Mouse (Mus musculus) liver, embryonic 13.5 days (tissue): ENCODE results near the gene Ablim1. TPM values are rescaled to one million over a fixed set of nuclear protein-coding genes. Genes with fewer than 3 reads are reported as not detected.
"Not testable (repeated sequence)": the region's sequence is repeated elsewhere in the genome, so short reads cannot be mapped to it uniquely, and the experiment has no call there.

Source experiments
- ATAC-seq: fragments of 200-750 bp; cut with Nextera tagmentation; 2 replicates; pipeline ENCODE4 v1.8.0; 2017; ENCODE audit warnings: low read depth, mild to moderate bottlenecking, moderate number of reproducible peaks, moderate library complexity
- DNase-seq: peaks from one replicate; pipeline ENCODE4 v3.0.0; 2022
- H3K27ac ChIP-seq: fragments of 300-500 bp; sonication (generic); 2 replicates; pipeline ENCODE4 v1.5.1; 2015; ENCODE audit warnings: moderate library complexity, mild to moderate bottlenecking, inconsistent platforms
- H3K27me3 ChIP-seq: fragments of 300-500 bp; sonication (generic); 2 replicates; pipeline ENCODE4 v1.6.1; 2015; ENCODE audit warnings: mild to moderate bottlenecking, inconsistent platforms
- H3K36me3 ChIP-seq: fragments of 300-500 bp; sonication (generic); 2 replicates; pipeline ENCODE4 v1.6.1; 2015; ENCODE audit warnings: mild to moderate bottlenecking, inconsistent platforms
- H3K4me1 ChIP-seq: fragments of 300-500 bp; sonication (generic); replicated peaks from 2 replicates; pipeline ENCODE4 v1.6.1; 2015; ENCODE audit warnings: inconsistent platforms
- H3K4me2 ChIP-seq: fragments of 300-500 bp; sonication (generic); 2 replicates; pipeline ENCODE4 v1.6.1; 2015; ENCODE audit warnings: inconsistent platforms, mild to moderate bottlenecking, moderate library complexity
- H3K4me3 ChIP-seq: fragments of 300-500 bp; sonication (generic); replicated peaks from 2 replicates; pipeline ENCODE4 v1.5.1; 2015; ENCODE audit warnings: mild to moderate bottlenecking, inconsistent platforms
- H3K9ac ChIP-seq: fragments of 300-500 bp; sonication (generic); 2 replicates; pipeline ENCODE4 v1.6.1; 2015; ENCODE audit warnings: mild to moderate bottlenecking, inconsistent platforms
- H3K9me3 ChIP-seq: fragments of 300-500 bp; sonication (generic); replicated peaks from 2 replicates; pipeline ENCODE4 v1.6.1; 2016; ENCODE audit warnings: inconsistent platforms
- WGBS: fragments of 180-500 bp; shearing (Covaris S2); methylation state at CpG from one replicate; pipeline ENCODE4 v1.1.7; 2015; ENCODE audit not compliant: insufficient replicate concordance; 5-methylcytosine and 5-hydroxymethylcytosine counted together
- polyA plus RNA-seq: library from polyadenylated mRNA; unstranded; fragments of >200 nt; fragmentation: Nextera tagmentation; extraction: Ambion mirVana; gene quantifications from 2 replicates; pipeline ENCODE4 v1.2.1, GENCODE M21; 2015

The Ablim1 gene
- polyA plus RNA-seq, 1 experiment from 2014 or later = 4.8 TPM

DNA sequence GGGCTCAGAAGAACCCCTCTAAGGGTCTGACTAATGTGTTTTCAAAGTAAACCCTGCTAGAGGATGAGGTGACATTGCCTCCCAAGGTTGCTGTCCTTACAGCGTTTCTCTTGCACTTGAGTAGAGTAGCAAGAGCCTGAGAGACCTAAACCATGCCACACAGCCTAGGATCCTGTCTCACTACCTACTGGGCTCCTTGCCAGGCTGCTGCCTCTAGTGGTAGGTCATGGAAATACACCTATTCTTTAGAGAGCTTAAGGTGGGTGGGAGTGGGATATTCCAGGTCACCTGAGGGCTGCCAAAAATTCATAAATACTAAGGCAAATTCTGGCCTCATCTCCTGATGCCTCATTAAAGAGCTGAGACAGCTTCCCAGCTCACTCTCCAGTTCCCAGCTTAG lies 164.4 kb downstream of the Ablim1 start:
- Histone ChIP-seq H3K4me2 (no peak overlapping the region), H3K4me1 (no peaks in the 10 kb centered on the region), H3K36me3 (no peaks in the 10 kb centered on the region), H3K4me3 (no peak overlapping the region), H3K27ac (no peak overlapping the region), H3K9ac (no peak overlapping the region), H3K27me3 (no peaks in the 10 kb centered on the region), H3K9me3 (no peaks in the 10 kb centered on the region)
- 41% methylated on average over 1 of the region's 1 CpGs for whole genome bisulfite sequencing
- no peak for DNase-seq
- no peak for ATAC-seq

DNA sequence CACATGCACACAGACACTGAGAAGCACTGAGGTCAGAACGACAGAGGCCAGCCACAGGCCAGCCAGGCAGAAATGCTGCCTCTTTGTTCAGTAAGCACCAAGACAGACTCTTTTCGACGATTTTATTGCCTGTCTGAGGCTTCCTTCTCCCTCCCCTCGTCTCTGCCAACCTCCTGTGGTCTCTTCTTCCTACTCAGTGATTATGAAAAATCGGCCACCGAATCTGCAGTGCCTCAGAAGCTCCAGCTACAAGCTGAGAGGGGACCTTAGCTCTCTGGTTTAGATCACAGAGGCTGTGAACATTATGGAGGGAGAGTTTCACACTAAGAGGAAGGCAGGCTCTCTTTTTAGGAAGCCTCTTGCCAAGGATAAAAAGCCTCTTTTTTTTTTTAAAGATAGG lies 167.0 kb downstream of the Ablim1 start:
- ATAC-seq = no peak
- 23% methylated on average over 6 of the region's 6 CpGs for WGBS
- H3K27ac ChIP-seq = no peak overlapping the region

DNA sequence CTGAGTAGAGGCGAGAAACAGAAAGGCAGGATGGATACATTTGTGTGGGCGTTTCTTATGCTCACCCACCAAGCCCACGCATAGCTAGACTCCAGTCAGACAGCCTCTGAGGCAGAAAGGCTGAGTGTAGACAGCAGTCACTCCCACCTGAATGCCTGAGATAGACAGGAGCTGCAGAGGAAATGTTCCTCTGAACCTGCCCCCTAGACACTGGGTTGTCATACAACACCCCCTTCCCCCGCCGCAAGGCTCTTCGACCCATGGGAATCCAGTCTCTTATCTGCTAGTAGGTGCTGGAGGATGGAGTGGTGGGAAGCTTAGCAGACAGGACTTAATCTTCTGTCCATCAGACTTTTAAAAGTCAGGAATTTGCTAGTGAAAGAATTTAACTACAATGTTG lies 167.8 kb downstream of the Ablim1 start:
- no peak overlapping the region for H3K9ac ChIP-seq
- no peak for ATAC-seq
- WGBS = 67% methylated on average over 6 of the region's 6 CpGs
- H3K4me2 ChIP-seq = no peak overlapping the region
- no peak for DNase-seq
- no peaks in the 10 kb centered on the region for H3K27me3 ChIP-seq
- no peaks in the 10 kb centered on the region for H3K36me3 ChIP-seq
- H3K27ac ChIP-seq = no peak overlapping the region
- no peaks in the 10 kb centered on the region for H3K4me1 ChIP-seq
- no peak overlapping the region for H3K4me3 ChIP-seq
- no peaks in the 10 kb centered on the region for H3K9me3 ChIP-seq

More for the DNA sequence above, 167.0 kb downstream of the Ablim1 start:
- H3K9ac ChIP-seq = no peak overlapping the region
- H3K9me3 ChIP-seq = no peaks in the 10 kb centered on the region
- H3K4me2 ChIP-seq = no peak overlapping the region
- H3K4me3 ChIP-seq = no peak overlapping the region
- no peaks in the 10 kb centered on the region for H3K4me1 ChIP-seq
- H3K36me3 ChIP-seq = no peaks in the 10 kb centered on the region
- no peak for DNase-seq
- no peaks in the 10 kb centered on the region for H3K27me3 ChIP-seq

DNA sequence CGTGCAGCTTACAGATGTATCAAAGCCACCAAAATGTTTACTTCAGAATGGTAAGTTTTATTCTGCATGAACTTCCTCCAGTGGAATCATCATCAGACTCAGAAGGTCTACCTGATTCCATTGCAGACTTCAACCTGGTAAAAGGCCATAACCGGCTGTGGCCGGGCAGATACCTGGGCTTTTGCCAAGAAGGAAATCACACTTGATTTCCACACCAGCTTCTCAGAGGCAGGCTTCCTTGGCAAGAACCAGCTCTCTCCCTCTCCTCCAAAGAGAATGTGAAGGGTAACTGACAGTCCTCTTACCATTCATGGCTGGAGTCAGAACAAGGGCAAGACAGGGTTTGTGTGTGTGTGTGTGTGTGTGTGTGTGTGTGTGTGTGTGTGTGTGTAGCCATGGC lies 171.1 kb downstream of the Ablim1 start:
- no peak overlapping the region for H3K9ac ChIP-seq
- ATAC-seq (no peak), DNase-seq (no peak)
- H3K9me3 ChIP-seq = no peaks in the 10 kb centered on the region
- no peaks in the 10 kb centered on the region for H3K4me1 ChIP-seq
- no peaks in the 10 kb centered on the region for H3K36me3 ChIP-seq
- no peak overlapping the region for H3K27ac ChIP-seq
- H3K4me2 ChIP-seq = no peak overlapping the region
- no peaks in the 10 kb centered on the region for H3K27me3 ChIP-seq
- no peak overlapping the region for H3K4me3 ChIP-seq
- WGBS = 86% methylated on average over 3 of the region's 3 CpGs

DNA sequence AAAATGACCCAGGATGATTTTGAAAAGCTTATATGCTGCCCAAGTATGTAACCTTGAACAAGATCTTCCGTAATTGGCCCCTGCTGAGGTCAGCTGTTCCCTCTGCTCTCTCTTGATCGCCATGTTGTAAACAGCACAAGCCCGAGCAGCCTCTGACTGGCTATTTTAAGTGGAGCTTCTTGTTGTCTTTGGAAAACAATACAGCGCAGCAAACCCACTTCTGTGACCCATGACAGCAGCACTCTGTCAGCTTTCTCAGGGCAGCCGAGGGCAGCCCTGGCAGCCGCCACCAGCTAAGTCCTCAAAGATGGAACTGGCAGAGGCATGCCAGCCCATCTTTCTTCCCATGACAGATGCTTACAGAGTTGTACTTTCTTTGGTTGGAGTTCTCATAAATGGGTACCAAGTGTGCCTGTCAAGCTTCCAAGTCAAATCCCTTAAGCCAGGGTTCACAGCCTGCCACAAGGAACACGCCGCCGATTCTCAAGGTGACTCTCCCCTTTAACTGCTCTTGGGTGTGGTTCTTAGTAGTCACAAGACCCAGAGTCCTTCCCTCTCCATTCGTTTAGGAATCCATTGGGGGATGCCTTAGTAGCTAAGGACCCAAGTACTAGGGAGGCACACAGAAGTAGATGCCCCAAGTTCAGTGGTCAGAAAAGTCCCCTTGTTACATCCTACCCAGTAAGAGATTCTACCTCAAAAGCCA lies 172.8 kb downstream of the Ablim1 start:
- Histone ChIP-seq H3K4me1 (no peaks in the 10 kb centered on the region), H3K9ac (no peak overlapping the region), H3K27me3 (no peaks in the 10 kb centered on the region), H3K36me3 (no peaks in the 10 kb centered on the region), H3K4me3 (no peak overlapping the region), H3K9me3 (no peaks in the 10 kb centered on the region), H3K27ac (no peak overlapping the region), H3K4me2 (no peak overlapping the region)
- ATAC-seq (no peak), DNase-seq (no peak)
- 72% methylated on average over 10 of the region's 10 CpGs for WGBS

DNA sequence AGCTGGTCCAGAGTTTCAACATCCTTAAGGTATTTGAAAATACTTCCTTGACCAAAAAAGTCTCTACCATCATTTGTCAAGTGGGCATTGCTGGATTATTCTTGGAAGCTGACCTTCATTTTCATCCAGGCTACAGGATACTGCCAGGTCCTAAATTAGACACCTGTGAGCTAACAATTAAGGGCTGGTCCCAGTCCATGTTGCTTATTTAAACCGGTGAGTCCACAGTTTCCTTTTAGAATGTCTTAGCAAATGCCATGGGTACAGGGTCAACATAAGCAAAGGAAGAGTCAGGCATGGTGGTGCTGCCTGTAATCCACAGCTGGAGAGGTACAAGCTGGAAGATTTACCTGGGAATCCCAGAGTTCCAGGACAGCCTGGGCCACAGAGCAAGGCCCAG lies 173.8 kb downstream of the Ablim1 start:
- no peaks in the 10 kb centered on the region for H3K4me1 ChIP-seq
- 63% methylated on average over 1 of the region's 1 CpGs for WGBS

DNA sequence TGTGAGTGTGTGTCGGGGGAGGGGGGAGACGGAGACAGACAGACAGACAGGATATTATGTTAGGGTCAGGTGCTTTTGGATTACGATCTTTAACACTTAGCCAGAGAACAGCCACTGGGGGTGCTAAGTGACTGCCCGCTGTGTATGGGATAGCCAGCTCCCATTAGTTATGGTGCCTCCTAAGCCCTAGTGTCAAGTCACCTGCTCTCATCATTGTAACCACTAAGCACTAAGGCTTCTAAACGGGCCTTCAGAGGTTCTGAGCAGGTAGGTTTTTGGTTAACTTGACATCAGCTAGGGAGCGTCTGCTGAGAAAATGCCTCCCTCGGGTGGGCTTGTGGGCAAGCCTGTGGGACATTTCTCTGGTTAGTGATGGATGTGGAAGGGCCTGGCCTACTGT lies 174.6 kb downstream of the Ablim1 start:
- no peaks in the 10 kb centered on the region for H3K36me3 ChIP-seq
- no peaks in the 10 kb centered on the region for H3K9me3 ChIP-seq
- H3K4me3 ChIP-seq = no peak overlapping the region
- H3K27ac ChIP-seq = no peak overlapping the region
- DNase-seq (no peak), ATAC-seq (no peak)
- 63% methylated on average over 7 of the region's 7 CpGs for WGBS
- no peaks in the 10 kb centered on the region for H3K27me3 ChIP-seq
- no peaks in the 10 kb centered on the region for H3K4me1 ChIP-seq
- H3K4me2 ChIP-seq = no peak overlapping the region
- H3K9ac ChIP-seq = no peak overlapping the region

More for the DNA sequence above, 173.8 kb downstream of the Ablim1 start:
- Histone ChIP-seq H3K27me3 (no peaks in the 10 kb centered on the region), H3K9me3 (no peaks in the 10 kb centered on the region), H3K4me3 (no peak overlapping the region), H3K4me2 (no peak overlapping the region), H3K27ac (no peak overlapping the region), H3K36me3 (no peaks in the 10 kb centered on the region), H3K9ac (no peak overlapping the region)
- DNase-seq (no peak), ATAC-seq (no peak)

DNA sequence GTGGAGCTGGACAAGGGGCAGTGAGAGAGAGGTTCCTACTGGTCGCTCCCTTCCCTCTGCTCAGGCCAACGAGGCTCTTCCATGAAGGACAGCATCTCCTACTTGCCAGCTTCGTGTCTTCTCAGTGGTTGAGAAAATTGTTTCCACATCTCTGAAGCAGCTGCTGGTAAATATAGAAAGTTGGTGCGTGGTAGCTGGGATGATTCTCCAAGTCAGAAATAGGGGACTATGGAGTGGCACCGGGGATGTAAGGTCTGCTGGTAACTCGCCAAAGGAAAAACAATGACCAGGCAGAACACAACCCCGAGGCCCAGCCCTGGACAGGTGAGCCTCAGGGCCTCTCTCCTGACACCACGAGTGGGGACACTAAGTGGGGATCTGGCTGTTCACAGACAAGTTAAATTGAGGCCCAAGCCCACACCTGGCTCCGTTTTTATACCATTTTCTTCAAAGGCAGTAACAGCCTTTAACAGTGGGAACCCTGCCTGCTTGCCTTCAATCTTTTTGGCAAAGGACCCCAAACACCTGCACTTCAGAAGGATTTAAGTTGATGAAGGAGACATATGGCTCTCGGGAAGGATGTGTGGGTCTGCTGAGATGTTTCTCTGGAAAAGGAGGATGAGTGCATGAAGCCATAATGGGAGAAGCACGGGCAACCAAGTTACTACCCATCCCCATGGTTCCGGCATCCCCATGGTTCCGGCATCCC lies 175.7 kb downstream of the Ablim1 start:
- no peaks in the 10 kb centered on the region for H3K36me3 ChIP-seq
- WGBS = 63% methylated on average over 13 of the region's 13 CpGs
- no peaks in the 10 kb centered on the region for H3K9me3 ChIP-seq
- no peak overlapping the region for H3K4me2 ChIP-seq
- no peak overlapping the region for H3K4me3 ChIP-seq
- H3K27me3 ChIP-seq = no peaks in the 10 kb centered on the region
- H3K9ac ChIP-seq = no peak overlapping the region
- H3K27ac ChIP-seq = no peak overlapping the region
- ATAC-seq (no peak), DNase-seq (no peak)
- H3K4me1 ChIP-seq = 0 out of 2 replicates have a peak, but pooled peaks cover 2% of the 10 kb centered on the region

DNA sequence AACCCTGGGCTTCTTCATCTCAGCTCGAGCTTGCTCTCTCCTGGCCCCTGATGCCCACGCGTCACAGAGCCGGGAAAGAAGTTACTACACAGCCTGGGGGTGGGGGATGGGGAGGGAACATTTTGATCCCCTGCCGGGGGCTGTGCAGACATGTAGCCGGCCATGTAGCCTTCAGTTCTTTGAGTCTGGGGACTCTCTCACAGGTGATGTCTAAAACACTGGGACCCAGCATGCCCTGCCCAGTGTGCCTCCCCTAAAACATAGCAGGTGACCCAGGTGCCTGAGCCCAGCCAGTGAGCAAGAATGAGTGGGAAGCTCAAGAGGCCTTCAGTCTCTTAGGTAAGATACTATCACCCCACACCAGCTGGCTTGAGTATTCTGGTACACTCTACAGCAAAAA lies 176.2 kb downstream of the Ablim1 start:
- Histone ChIP-seq H3K27me3 (no peaks in the 10 kb centered on the region), H3K27ac (no peak overlapping the region), H3K36me3 (no peaks in the 10 kb centered on the region), H3K4me3 (no peak overlapping the region), H3K9me3 (no peaks in the 10 kb centered on the region), H3K4me1 (0 out of 2 replicates have a peak, but pooled peaks cover 2% of the 10 kb centered on the region), H3K9ac (no peak overlapping the region), H3K4me2 (no peak overlapping the region)
- no peak for DNase-seq
- ATAC-seq = no peak
- 60% methylated on average over 6 of the region's 6 CpGs for whole genome bisulfite sequencing

DNA sequence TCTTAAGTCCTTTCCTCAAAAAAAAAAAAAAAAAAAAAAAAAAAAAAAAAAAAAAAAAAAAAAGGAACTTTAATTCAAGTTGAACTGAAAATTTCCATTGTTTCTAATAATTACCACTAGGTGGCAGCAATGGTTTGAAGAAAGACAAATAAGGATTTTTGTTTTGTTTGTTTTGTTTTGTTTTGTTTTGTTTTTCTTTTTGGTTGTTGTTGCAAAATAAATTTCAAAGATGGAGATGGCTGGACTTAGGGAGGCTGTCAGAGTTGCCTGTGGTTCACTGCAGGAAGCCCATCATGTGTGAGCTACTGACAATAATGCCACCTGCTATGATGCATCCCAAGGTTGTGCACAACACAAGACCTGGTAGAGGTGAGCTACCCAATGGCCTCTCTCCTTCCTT lies 176.7 kb downstream of the Ablim1 start:
- Histone ChIP-seq H3K4me2 (no peak overlapping the region), H3K27me3 (no peaks in the 10 kb centered on the region), H3K36me3 (no peaks in the 10 kb centered on the region), H3K4me3 (no peak overlapping the region), H3K27ac (no peak overlapping the region), H3K4me1 (0 out of 2 replicates have a peak, but pooled peaks cover 2% of the 10 kb centered on the region), H3K9ac (no peak overlapping the region), H3K9me3 (no peaks in the 10 kb centered on the region)
- DNase-seq = no peak
- ATAC-seq = no peak

DNA sequence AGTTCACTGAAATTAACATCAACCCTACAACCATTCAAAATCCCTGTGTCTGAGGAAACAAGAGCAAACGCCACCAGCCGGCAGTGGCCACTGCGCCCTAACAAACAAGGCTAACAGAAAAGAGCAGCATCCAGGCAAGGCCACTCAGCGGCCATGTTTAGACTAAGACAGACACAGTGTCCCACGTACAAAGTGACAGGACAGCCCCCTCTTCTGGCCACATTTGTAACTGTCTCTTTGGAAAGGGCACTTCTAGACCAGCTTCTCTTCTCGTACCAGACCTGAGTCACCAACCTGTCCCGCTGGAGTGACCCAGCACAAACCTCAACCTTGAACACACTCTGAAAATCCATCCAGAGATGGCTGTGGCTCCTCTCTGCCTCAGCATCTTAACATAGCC lies 178.5 kb downstream of the Ablim1 start:
- Histone ChIP-seq H3K4me2 (no peak overlapping the region), H3K9me3 (no peaks in the 10 kb centered on the region), H3K4me3 (no peak overlapping the region), H3K27me3 (no peaks in the 10 kb centered on the region), H3K9ac (no peak overlapping the region), H3K4me1 (0 out of 2 replicates have a peak, but pooled peaks cover 2% of the 10 kb centered on the region), H3K36me3 (no peaks in the 10 kb centered on the region), H3K27ac (no peak overlapping the region)
- ATAC-seq = no peak
- 35% methylated on average over 7 of the region's 7 CpGs for WGBS
- no peak for DNase-seq

DNA sequence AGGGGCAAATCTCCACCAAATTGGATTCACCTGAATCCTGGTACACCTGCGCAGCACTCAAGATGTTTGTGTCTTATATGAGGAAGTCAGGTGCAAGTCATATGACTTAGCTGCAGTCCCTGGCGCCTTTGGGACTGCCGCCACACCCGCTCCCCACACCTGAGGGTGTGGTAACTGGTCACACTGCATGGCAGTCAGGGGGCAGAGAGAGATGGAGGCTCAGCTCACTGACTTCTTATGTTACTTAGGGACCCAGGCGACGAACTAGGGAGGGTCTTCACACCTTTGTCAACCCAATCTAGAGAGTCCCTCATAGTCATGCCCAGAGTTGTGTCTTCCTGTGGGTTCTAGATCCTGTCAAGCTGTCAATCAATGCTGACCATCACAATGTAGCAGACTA lies 179.1 kb downstream of the Ablim1 start:
- not testable (repeated sequence) for H3K27ac ChIP-seq, H3K36me3 ChIP-seq, H3K9me3 ChIP-seq, H3K27me3 ChIP-seq, DNase-seq, H3K4me2 ChIP-seq, H3K4me3 ChIP-seq, H3K4me1 ChIP-seq, ATAC-seq, H3K9ac ChIP-seq
- WGBS = 74% methylated on average over 6 of the region's 6 CpGs
